Mouse (Mus musculus) erythroblast, adult 5-6 weeks (primary cell): ENCODE data around the gene Ppy. TPM values are rescaled to one million over a fixed set of nuclear protein-coding genes. Genes with fewer than 3 reads are reported as not detected.

Experiments used
- ATAC-seq: replicated peaks from 2 replicates; pipeline ENCODE4 v1.8.0; 2016; ENCODE audit warnings: moderate number of reproducible peaks, mild to moderate bottlenecking, moderate TSS enrichment, inconsistent platforms; ENCODE audit not compliant: poor library complexity, low FRiP score, severe bottlenecking
- total RNA-seq, 2 experiments: library from RNA; stranded (forward) in 1 of 2; stranded (reverse) in 1 of 2; fragments of 150-400 nt in 1 of 2; fragments of 200-764, 138-1000 nt in 1 of 2; gene quantifications; 2 replicates each; pipeline versions ENCODE4 v1.2.3 to v1.2.4; 2015 to 2017; ENCODE audit warnings: low replicate concordance in 2 of 2

Ppy gene
- not detected in 2 replicates for total RNA-seq (2015; ENCODE audit: low replicate concordance)
- not detected in 2 replicates for total RNA-seq (2017; ENCODE audit: low replicate concordance)

GRCm38 (mm10) chr11:102101219-102101618 lies at the start of gene Ppy:
Gene Ppy (minus strand): TSS chr11:102101319.
- ATAC-seq, result no peak

GRCm38 (mm10) chr11:102147213-102147989 lies 46.3 kb upstream of the Ppy start:
- no peak for ATAC-seq

- ATAC-seq, result peak; percentile 37; the same call in 1 of the 2 replicates
These were observed 45.4 kb upstream of the Ppy start for GRCm38 (mm10) chr11:102146531-102146930.

GRCm38 (mm10) chr11:102146005-102146404 lies 44.9 kb upstream of the Ppy start:
- peak; percentile 62 for ATAC-seq

GRCm38 (mm10) chr11:102145471-102146001 lies 44.4 kb upstream of the Ppy start, which contains the start of gene Nags:
Gene Nags (plus strand): TSS chr11:102145513.
- ATAC-seq, result peak; percentile 18; the same call in 1 of the 2 replicates

- no peak for ATAC-seq
These were observed 43.9 kb upstream of the Ppy start for GRCm38 (mm10) chr11:102144957-102145470.

GRCm38 (mm10) chr11:102142355-102142754 lies 41.2 kb upstream of the Ppy start:
- no peak for ATAC-seq

GRCm38 (mm10) chr11:102140508-102140907 lies 39.4 kb upstream of the Ppy start:
- ATAC-seq, result 0 out of 2 replicates have a peak, but pooled peaks have one; percentile 63

GRCm38 (mm10) chr11:102138447-102138740 lies 37.3 kb upstream of the Ppy start:
- peak; percentile 92 for ATAC-seq

- peak; percentile 17; the same call in 1 of the 2 replicates for ATAC-seq
These were observed 36.7 kb upstream of the Ppy start for GRCm38 (mm10) chr11:102137625-102138446.

GRCm38 (mm10) chr11:102134516-102134915 lies 33.4 kb upstream of the Ppy start:
- ATAC-seq, result no peak

- no peak for ATAC-seq
These were observed 16.3 kb upstream of the Ppy start for GRCm38 (mm10) chr11:102117386-102117785.

GRCm38 (mm10) chr11:102116241-102116640 lies 15.1 kb upstream of the Ppy start:
- no peak for ATAC-seq

GRCm38 (mm10) chr11:102111576-102111975 lies 10.5 kb upstream of the Ppy start:
- ATAC-seq, result no peak

- no peak for ATAC-seq
These were observed 6.6 kb upstream of the Ppy start, which contains the start of gene Pyy for GRCm38 (mm10) chr11:102107732-102108131. Gene Pyy (minus strand): TSS chr11:102107832.

GRCm38 (mm10) chr11:102106911-102107310 lies 5.8 kb upstream of the Ppy start:
- no peak for ATAC-seq

- ATAC-seq, result peak; percentile 68
These were observed 1.6 kb upstream of the Ppy start for GRCm38 (mm10) chr11:102102485-102103258.

GRCm38 (mm10) chr11:102096887-102097391 lies 4.2 kb downstream of the Ppy start:
- peak; percentile 81 for ATAC-seq

GRCm38 (mm10) chr11:102096446-102096845 lies 4.7 kb downstream of the Ppy start:
- peak; percentile 11; the same call in 1 of the 2 replicates for ATAC-seq
